Mouse (Mus musculus): ENCODE results near the gene C1qtnf12.
A peak's percentile ranks its signal among the peaks of the same experiment; 100 is the strongest.

The C1qtnf12 gene

DNA sequence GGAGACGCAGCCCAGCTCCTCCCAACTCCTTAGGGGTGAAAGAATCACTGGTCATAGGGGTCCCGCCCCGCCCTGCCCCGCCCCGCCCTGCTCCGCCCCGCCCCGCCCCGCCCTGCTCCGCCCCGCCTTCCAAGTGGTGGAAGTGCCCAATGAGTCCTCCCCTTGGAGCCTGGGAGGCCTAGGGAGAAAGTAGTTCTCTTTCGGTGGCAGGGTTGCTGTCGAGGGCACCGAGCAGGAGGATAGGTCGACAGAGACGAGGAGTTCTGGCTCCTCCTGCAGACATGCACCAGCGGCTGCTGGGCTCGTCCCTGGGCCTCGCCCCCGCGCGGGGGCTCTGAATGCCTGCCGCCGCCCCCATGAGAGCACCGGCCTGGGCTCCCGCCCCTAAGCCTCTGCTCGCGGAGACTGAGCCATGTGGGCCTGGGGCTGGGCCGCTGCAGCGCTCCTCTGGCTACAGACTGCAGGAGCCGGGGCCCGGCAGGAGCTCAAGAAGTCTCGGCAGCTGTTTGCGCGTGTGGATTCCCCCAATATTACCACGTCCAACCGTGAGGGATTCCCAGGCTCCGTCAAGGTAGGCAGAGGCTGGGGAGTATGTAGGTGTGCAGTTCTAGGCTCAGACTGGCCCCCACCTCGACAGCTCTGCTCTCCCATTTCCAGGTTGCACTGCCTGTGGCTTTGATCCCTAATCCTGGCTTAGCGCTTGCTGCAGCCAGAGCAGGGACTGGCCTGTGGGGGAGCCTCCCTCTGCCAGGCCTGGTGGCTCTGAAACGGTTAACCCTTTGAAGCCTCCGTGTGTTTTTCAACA, at the start of gene C1qtnf12:
C1qtnf12 (plus strand) TSS at position 152 of the 805 bp plus-strand sequence.
- peak; percentile 34 for DNase-seq

- no peak for DNase-seq
These were observed 30.1 kb upstream of the C1qtnf12 start for GRCm38 (mm10) chr4:155932031-155932430.

GRCm38 (mm10) chr4:155943049-155943452, 19.1 kb upstream of the C1qtnf12 start:
- peak; percentile 35 for DNase-seq

DNA sequence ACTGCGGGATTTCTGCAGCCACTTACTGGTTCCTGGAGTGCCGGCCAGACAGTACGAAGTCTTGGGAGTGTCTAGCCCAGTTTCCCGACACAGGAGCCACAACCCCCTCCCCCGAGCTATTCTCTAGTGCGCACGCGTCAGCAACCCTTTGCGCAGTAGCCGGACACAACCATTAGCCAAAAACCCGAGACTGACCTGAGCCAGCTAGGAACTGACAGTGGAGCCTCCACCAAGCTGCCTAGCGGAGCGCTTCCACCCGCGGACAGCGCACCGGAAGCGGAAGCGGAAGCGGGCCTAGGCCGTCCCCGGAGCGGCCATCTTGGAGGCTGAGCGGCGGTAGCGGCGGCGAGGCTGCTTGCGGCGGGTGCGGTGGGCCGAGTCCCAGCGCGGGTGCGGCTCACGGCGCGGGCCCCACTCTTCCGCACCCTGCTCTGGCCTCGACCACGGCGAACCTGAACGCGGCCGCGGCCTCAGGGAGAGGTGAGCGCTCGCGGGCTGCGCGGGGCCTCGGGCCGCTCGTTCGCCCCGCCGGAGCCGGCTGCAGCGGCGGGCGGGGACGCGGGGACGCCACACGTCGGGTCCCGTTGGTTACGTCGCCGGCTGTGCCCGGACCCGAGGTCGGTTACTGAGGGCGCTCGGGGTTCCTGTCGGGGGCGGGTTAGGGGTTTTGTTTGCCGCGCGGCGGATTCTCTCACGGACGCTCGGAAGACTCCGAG, 18.4 kb upstream of the C1qtnf12 start, which contains the start of gene Ube2j2:
Ube2j2 (plus strand) TSS at position 298 of the 716 bp plus-strand sequence.
- DNase-seq, result peak; percentile 95

DNA sequence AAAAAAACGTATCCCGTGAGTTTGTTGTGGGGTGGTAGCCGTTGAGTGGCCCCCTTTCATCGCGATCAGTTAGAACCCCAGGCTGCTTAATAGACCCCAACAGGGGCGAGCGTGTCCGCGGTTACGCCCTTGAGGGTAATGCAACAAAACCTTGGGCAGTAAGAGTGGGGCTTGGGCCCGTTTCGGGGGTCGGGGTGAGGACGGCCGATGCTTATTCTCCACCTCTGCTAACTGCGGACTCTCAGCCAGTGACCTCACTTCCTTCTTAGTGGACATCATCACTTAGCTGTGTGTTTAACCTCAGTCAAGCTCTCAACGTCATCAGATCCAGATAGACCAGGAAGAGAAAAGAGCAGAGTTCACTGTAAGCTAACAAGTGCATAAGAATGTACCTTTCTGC, 17.8 kb upstream of the C1qtnf12 start:
- DNase-seq, result no peak

DNA sequence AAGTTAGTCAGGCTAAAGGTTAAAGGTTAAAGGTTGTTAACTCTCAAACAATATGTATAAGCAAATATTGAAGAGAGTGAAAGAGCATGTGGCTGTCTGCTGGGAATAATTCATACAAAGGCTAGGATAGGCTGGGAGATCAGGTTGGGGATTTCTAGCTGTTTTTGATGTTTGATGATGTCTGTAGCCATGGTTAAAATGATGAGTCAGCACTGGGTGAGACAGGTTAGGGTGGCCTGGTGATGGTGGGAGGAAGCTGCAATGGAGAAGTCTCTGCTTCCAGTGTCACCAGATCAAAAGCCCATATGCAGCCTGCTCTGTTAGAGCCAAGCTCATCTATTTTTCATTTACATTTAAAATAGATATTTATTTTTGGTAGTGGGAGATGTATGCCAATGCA, 15.0 kb upstream of the C1qtnf12 start:
- DNase-seq, result no peak

DNA sequence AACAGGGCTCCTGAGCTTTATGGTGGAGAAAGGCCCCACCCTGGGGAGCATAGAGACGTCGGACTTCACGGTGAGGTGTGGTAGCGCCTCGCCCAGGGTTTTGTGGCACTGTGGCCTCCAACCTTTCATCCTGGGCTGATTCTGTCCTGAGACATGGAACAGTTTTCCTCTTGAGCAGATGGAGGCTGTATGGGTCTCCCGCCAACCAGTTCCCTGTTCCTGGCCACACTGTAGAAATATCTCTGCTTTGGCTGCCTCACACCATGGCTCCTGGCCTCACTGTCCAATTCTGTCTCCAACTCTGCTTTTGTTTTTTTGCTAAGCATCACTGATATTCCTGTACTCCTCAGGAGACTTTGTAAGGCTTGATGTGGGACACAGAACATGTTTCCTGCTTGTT, 6.6 kb upstream of the C1qtnf12 start:
- DNase-seq, result no peak

- peak; percentile 64 for DNase-seq
These were observed 2.8 kb upstream of the C1qtnf12 start for GRCm38 (mm10) chr4:155959275-155959674.

GRCm38 (mm10) chr4:155963106-155963505, 988 bp downstream of the C1qtnf12 start:
- DNase-seq, result no peak

DNA sequence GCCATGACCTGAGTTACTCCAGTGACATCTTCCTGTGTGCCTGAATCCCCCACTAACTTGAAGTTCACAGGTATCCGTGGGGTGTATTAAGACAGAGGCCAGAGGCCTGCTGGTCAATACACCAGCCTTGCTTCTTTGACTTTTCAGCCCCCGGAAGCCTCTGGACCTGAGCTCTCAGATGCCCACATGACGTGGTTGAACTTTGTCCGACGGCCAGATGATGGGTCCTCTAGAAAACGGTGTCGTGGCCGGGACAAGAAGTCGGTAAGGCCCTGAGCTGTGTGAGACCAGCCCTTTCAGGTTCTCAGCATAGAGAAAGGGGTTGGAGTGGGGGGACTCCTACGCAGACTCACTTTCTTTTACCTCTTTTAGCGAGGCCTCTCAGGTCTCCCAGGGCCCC, 2.3 kb downstream of the C1qtnf12 start:
- no peak for DNase-seq

GRCm38 (mm10) chr4:155969043-155969653, 7.0 kb downstream of the C1qtnf12 start:
- DNase-seq, result no peak

- DNase-seq, result no peak
These were observed 8.2 kb downstream of the C1qtnf12 start for GRCm38 (mm10) chr4:155970286-155970685.

DNA sequence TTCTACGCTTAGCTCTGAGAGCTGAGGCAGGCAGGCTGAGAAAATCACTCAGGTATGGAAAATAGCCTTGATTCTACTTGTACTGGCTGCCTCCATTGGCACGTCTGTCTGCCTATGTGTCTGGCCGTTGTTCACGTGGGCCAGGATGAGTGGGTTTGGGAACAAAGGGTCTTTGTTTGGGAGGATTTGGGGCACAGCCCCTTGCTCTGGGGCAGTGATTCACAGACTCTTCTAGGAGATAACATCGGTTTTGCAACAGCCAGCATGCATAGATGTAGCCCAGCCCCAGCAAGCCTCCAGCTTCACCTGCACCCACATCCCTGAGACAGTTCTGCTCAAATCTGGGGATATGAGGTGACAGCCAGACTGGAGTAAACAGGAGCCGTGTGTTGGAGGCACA, 10.5 kb downstream of the C1qtnf12 start:
- no peak for DNase-seq

DNA sequence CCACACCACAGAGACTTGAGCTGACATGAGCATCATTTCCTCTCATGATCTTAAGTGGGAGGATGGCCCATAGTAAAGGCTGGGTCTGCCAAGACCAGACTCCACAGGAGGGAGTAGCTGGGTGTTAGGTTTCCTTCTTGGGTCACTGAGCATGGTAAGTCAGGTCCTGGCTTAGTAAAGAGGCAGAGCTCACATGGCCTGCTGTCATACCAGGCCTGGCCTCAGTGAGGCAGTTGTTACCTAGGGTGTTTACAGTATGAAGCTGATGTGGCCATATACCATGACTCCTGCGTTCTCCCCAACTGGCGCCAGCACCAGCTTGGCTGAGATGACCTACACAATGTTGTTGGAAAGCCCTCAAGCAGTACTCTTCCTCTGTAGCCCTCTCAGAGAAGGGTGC, 11.1 kb downstream of the C1qtnf12 start:
- DNase-seq, result no peak

DNA sequence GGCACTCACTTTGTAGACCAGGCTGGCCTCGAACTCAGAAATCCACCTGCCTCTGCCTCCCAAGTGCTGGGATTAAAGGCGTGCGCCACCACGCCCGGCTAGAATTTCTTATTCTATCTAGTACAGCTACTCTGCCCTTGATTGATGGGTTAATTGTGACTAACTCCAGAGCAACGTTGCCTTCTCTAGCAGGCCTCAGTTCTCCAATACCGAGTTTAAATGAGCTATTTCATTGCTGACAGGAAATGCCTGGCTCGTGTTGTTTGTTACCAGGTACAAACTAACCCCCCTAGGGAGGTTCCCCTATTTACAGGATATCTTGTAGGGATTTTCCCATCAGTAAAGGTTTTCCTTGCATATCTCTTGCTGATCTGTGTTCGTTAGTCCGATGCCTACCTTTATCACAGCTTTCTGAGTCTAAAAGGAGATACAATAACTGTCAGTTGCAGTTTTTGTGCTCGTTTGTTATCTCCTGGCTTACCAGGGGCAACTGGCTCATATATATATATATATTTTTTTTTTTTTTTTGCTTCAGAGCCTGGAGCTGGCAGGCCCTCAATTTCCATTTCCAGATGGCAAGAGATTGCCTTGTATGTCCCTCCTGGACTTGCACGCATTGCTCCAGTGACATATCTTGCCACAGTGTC, 19.4 kb downstream of the C1qtnf12 start:
- no peak for DNase-seq

- no peak for DNase-seq
These were observed 21.7 kb downstream of the C1qtnf12 start for GRCm38 (mm10) chr4:155983788-155984187.

DNA sequence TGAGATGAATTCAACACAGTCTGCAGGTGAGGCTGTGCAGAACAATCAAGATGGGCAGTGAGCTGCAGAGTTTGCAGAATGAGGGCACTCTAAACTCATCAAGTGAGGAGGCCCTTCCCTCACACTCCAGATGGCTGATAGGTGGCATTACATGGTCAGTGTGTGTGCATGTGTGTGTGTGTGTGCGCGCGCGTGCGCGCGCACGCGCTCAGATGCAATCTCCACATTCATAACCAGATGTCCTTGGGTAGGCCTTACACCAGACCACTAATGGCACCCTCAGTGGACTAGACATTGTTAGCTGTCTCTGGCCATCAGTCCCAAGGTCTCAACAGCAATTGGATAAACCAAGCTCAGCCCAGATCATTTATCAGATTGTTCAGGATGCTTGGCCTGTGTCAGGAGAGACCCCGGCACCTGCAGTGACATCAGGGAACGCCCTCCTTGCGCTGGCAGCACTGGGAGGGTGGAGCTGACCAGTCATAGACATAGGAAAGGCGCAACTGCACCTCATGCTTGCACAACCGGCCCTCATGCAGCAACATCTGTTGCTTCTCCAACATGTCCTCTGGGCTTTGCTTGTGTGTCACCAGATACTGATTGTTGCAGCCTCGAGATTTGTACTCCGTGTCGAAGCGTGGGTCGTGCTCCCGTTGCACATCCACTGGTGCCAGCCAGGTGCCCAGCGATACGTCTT, 29.2 kb downstream of the C1qtnf12 start:
- DNase-seq, result no peak

DNA sequence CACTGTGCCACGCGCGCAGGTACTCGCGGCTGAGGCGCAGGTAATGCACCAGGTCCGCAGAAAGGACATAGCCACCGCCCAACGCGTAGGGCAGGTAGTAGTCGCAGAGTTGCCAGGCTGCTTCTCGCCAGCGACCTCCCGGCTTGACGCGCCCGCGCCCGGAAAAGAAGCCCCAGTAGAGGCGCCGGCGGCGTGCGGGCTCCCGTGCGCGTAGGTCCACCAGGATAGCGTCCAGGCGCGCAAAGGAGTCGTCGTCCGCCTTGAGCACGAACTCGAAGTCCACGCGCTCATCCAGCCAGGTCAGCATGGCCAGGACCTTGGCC, 29.8 kb downstream of the C1qtnf12 start:
- DNase-seq, result no peak

- DNase-seq, result peak; percentile 90
These were observed 30.3 kb downstream of the C1qtnf12 start, which contains the start of the genes B3galt6 and Sdf4 for GRCm38 (mm10) chr4:155992241-155992905. B3galt6 (minus strand) TSS chr4:155992649. Sdf4 (plus strand) TSS chr4:155992872.

- DNase-seq, result peak; percentile 95
These were observed 30.9 kb downstream of the C1qtnf12 start for GRCm38 (mm10) chr4:155992906-155993547.

DNA sequence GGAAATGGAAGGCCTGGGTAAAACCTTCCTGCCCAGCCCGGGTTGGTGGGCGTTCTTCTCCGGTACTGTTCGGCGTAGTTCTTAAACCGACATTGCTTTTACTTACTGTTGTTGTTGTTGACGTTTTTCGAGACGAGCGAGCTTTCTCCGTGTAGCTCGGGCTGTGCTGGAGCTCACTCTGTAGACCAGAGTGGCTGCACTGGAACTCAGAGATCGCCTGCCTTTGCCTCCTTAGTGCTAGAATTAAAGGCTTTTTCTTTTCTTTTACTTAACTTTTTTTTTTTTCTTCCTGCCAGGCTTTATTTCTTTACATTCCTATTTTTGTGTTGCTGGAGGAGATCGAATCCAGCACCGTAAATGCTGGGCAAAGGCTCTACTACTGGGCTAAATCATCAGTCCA, 31.5 kb downstream of the C1qtnf12 start:
- no peak for DNase-seq
